Mouse (Mus musculus) hindbrain, embryonic 13.5 days (tissue): Measurements from ENCODE around the gene Plekhn1. TPM values are rescaled to one million over a fixed set of nuclear protein-coding genes. Genes with fewer than 3 reads are reported as not detected.

Experiments
- ATAC-seq: fragments of 200-750 bp; cut with Nextera tagmentation; 2 replicates; pipeline ENCODE4 v1.8.0; 2017; ENCODE audit warnings: moderate TSS enrichment; ENCODE audit not compliant: low FRiP score
- H3K27ac ChIP-seq: fragments of 300-500 bp; sonication (generic); 2 replicates; pipeline ENCODE4 v1.5.1; 2015; ENCODE audit warnings: inconsistent platforms, mild to moderate bottlenecking, moderate library complexity
- H3K27me3 ChIP-seq: fragments of 300-500 bp; sonication (generic); 2 replicates; pipeline ENCODE4 v1.6.1; 2015; ENCODE audit warnings: mild to moderate bottlenecking, inconsistent platforms
- H3K36me3 ChIP-seq: fragments of 300-500 bp; sonication (generic); 2 replicates; pipeline ENCODE4 v1.6.1; 2015; ENCODE audit warnings: mild to moderate bottlenecking, inconsistent platforms
- H3K4me1 ChIP-seq: fragments of 300-500 bp; sonication (generic); replicated peaks from 2 replicates; pipeline ENCODE4 v1.6.1; 2015; ENCODE audit warnings: inconsistent platforms
- H3K4me2 ChIP-seq: fragments of 300-500 bp; sonication (generic); 2 replicates; pipeline ENCODE4 v1.6.1; 2015; ENCODE audit warnings: inconsistent platforms, mild to moderate bottlenecking, moderate library complexity
- H3K4me3 ChIP-seq: fragments of 300-500 bp; sonication (generic); 2 replicates; pipeline ENCODE4 v1.5.1; 2015; ENCODE audit warnings: mild to moderate bottlenecking, inconsistent platforms
- H3K9ac ChIP-seq: fragments of 300-500 bp; sonication (generic); 2 replicates; pipeline ENCODE4 v1.6.1; 2015; ENCODE audit warnings: mild to moderate bottlenecking, inconsistent platforms
- H3K9me3 ChIP-seq: fragments of 300-500 bp; sonication (generic); 2 replicates; pipeline ENCODE4 v1.6.1; 2016; ENCODE audit warnings: inconsistent platforms
- WGBS: fragments of 180-500 bp; shearing (Covaris S2); methylation state at CpG from one replicate; pipeline ENCODE4 v1.1.7; 2015; 5-methylcytosine and 5-hydroxymethylcytosine counted together
- polyA plus RNA-seq: library from polyadenylated mRNA; unstranded; fragments of >200 nt; fragmentation: Nextera tagmentation; extraction: Ambion mirVana; gene quantifications from 2 replicates; pipeline ENCODE4 v1.2.1, GENCODE M21; 2015

The Plekhn1 gene
- 26.4 and 26.6 TPM in 2 replicates for polyA plus RNA-seq

GRCm38 (mm10) chr4:156234701-156235213, at the start of gene Plekhn1:
Plekhn1 (minus strand) TSS chr4:156234857.
- H3K9ac ChIP-seq: peak within 1 kb of the TSS; percentile 84
- H3K27ac ChIP-seq: peak within 1 kb of the TSS; percentile 93
- peak; percentile 40 for ATAC-seq
- peak within 1 kb of the TSS; percentile 85 for H3K4me3 ChIP-seq
- under 1% methylated on average over 29 of the region's 48 CpGs for WGBS
- H3K27me3 ChIP-seq: no peaks in the 10 kb centered on the region
- peak within 1 kb of the TSS; percentile 92 for H3K4me2 ChIP-seq
- peaks cover 23% of the 10 kb centered on the region for H3K4me1 ChIP-seq
- no peaks in the 10 kb centered on the region for H3K9me3 ChIP-seq
- peaks cover 58% of the 10 kb centered on the region for H3K36me3 ChIP-seq

- peak within 1 kb of the TSS; percentile 56 for H3K9ac ChIP-seq
These were observed 20.6 kb upstream of the Plekhn1 start, which contains the start of gene Samd11 for GRCm38 (mm10) chr4:156255078-156255839. Samd11 (minus strand) TSS chr4:156255657.

GRCm38 (mm10) chr4:156254361-156255077, 19.9 kb upstream of the Plekhn1 start:
- no peaks in the 10 kb centered on the region for H3K9me3 ChIP-seq
- H3K9ac ChIP-seq: peak overlapping the region; percentile 56
- H3K27ac ChIP-seq: no peak overlapping the region
- H3K4me3 ChIP-seq: peak overlapping the region; percentile 27
- WGBS: 3% methylated on average over 29 of the region's 30 CpGs
- H3K27me3 ChIP-seq: peaks cover 35% of the 10 kb centered on the region
- peak overlapping the region; percentile 51 for H3K4me2 ChIP-seq
- peak; percentile 77 for ATAC-seq
- H3K4me1 ChIP-seq: peaks cover 40% of the 10 kb centered on the region
- peaks cover 5% of the 10 kb centered on the region for H3K36me3 ChIP-seq

More at GRCm38 (mm10) chr4:156255078-156255839, 20.6 kb upstream of the Plekhn1 start, which contains the start of gene Samd11:
- peak; percentile 60 for ATAC-seq
- Histone ChIP-seq H3K27ac (no peak within 1 kb of the TSS), H3K4me1 (peaks cover 37% of the 10 kb centered on the region), H3K36me3 (no peaks in the 10 kb centered on the region), H3K27me3 (peaks cover 35% of the 10 kb centered on the region), H3K9me3 (no peaks in the 10 kb centered on the region), H3K4me3 (peak within 1 kb of the TSS; percentile 27), H3K4me2 (peak within 1 kb of the TSS; percentile 51)
- 4% methylated on average over 26 of the region's 26 CpGs for WGBS

- Histone ChIP-seq H3K4me1 (peaks cover 40% of the 10 kb centered on the region), H3K27ac (no peak overlapping the region), H3K4me3 (no peak overlapping the region), H3K27me3 (peaks cover 35% of the 10 kb centered on the region), H3K9me3 (no peaks in the 10 kb centered on the region), H3K9ac (no peak overlapping the region), H3K36me3 (peaks cover 19% of the 10 kb centered on the region), H3K4me2 (no peak overlapping the region)
- 33% methylated on average over 7 of the region's 7 CpGs for WGBS
- 0 out of 2 replicates have a peak, but pooled peaks have one; percentile 8 for ATAC-seq
These were observed 18.4 kb upstream of the Plekhn1 start for GRCm38 (mm10) chr4:156253043-156253442.

GRCm38 (mm10) chr4:156252619-156253018, 18.0 kb upstream of the Plekhn1 start:
- Histone ChIP-seq H3K9ac (no peak overlapping the region; the same call in 1 of the 2 replicates), H3K4me3 (no peak overlapping the region), H3K27ac (0 out of 2 replicates have a peak overlapping the region, but pooled peaks have one; percentile 50), H3K4me2 (no peak overlapping the region), H3K9me3 (no peaks in the 10 kb centered on the region), H3K4me1 (peaks cover 40% of the 10 kb centered on the region), H3K36me3 (peaks cover 24% of the 10 kb centered on the region), H3K27me3 (peaks cover 35% of the 10 kb centered on the region)
- ATAC-seq: no peak; the same call in 1 of the 2 replicates
- 30% methylated on average over 3 of the region's 3 CpGs for WGBS

- Histone ChIP-seq H3K4me1 (peaks cover 40% of the 10 kb centered on the region), H3K36me3 (peaks cover 28% of the 10 kb centered on the region), H3K27me3 (peaks cover 35% of the 10 kb centered on the region), H3K4me2 (no peak overlapping the region), H3K9me3 (no peaks in the 10 kb centered on the region), H3K9ac (peak overlapping the region; percentile 16; the same call in 1 of the 2 replicates), H3K27ac (peak overlapping the region; percentile 50), H3K4me3 (no peak overlapping the region)
- WGBS: 33% methylated on average over 7 of the region's 7 CpGs
- ATAC-seq: no peak; the same call in 1 of the 2 replicates
These were observed 17.5 kb upstream of the Plekhn1 start for GRCm38 (mm10) chr4:156252140-156252539.

GRCm38 (mm10) chr4:156251081-156251480, 16.4 kb upstream of the Plekhn1 start:
- no peak overlapping the region for H3K4me3 ChIP-seq
- no peak overlapping the region; the same call in 1 of the 2 replicates for H3K9ac ChIP-seq
- H3K4me2 ChIP-seq: no peak overlapping the region
- 0 out of 2 replicates have a peak, but pooled peaks have one; percentile 9 for ATAC-seq
- H3K4me1 ChIP-seq: peaks cover 40% of the 10 kb centered on the region
- H3K27ac ChIP-seq: peak overlapping the region; percentile 50
- no peaks in the 10 kb centered on the region for H3K9me3 ChIP-seq
- 74% methylated on average over 8 of the region's 8 CpGs for WGBS
- peaks cover 38% of the 10 kb centered on the region for H3K36me3 ChIP-seq
- H3K27me3 ChIP-seq: peaks cover 35% of the 10 kb centered on the region

GRCm38 (mm10) chr4:156249567-156249966, 14.9 kb upstream of the Plekhn1 start:
- Histone ChIP-seq H3K4me1 (peaks cover 28% of the 10 kb centered on the region), H3K27me3 (peaks cover 23% of the 10 kb centered on the region), H3K9ac (0 out of 2 replicates have a peak overlapping the region, but pooled peaks have one; percentile 2), H3K4me3 (no peak overlapping the region), H3K36me3 (peaks cover 52% of the 10 kb centered on the region), H3K4me2 (no peak overlapping the region), H3K27ac (no peak overlapping the region), H3K9me3 (no peaks in the 10 kb centered on the region)
- WGBS: 63% methylated on average over 11 of the region's 11 CpGs
- ATAC-seq: no peak

- Histone ChIP-seq H3K4me1 (peaks cover 23% of the 10 kb centered on the region), H3K4me3 (peak overlapping the region; percentile 85), H3K27me3 (no peaks in the 10 kb centered on the region), H3K4me2 (peak overlapping the region; percentile 92), H3K9ac (peak overlapping the region; percentile 84), H3K27ac (peak overlapping the region; percentile 93; the same call in 1 of the 2 replicates), H3K36me3 (peaks cover 58% of the 10 kb centered on the region), H3K9me3 (no peaks in the 10 kb centered on the region)
- ATAC-seq: no peak
- WGBS: 21% methylated on average over 57 of the region's 60 CpGs
These were observed 2.2 kb upstream of the Plekhn1 start for GRCm38 (mm10) chr4:156236651-156237447.

- Histone ChIP-seq H3K4me1 (peaks cover 23% of the 10 kb centered on the region), H3K36me3 (peaks cover 58% of the 10 kb centered on the region), H3K4me2 (peak within 1 kb of the TSS; percentile 92), H3K4me3 (peak within 1 kb of the TSS; percentile 85), H3K9ac (peak within 1 kb of the TSS; percentile 84), H3K9me3 (no peaks in the 10 kb centered on the region), H3K27ac (peak within 1 kb of the TSS; percentile 93), H3K27me3 (no peaks in the 10 kb centered on the region)
- under 1% methylated on average over 88 of the region's 90 CpGs for WGBS
- ATAC-seq: peak; percentile 86
These were observed 1.3 kb upstream of the Plekhn1 start, which contains the start of gene Noc2l for GRCm38 (mm10) chr4:156235808-156236533. Noc2l (plus strand) TSS chr4:156236010.

- Histone ChIP-seq H3K27ac (peak overlapping the region; percentile 93), H3K9me3 (no peaks in the 10 kb centered on the region), H3K4me1 (peaks cover 23% of the 10 kb centered on the region), H3K4me3 (peak overlapping the region; percentile 85), H3K4me2 (peak overlapping the region; percentile 92), H3K27me3 (no peaks in the 10 kb centered on the region), H3K9ac (peak overlapping the region; percentile 84), H3K36me3 (peaks cover 58% of the 10 kb centered on the region)
- peak; percentile 33 for ATAC-seq
- under 1% methylated on average over 15 of the region's 15 CpGs for WGBS
These were observed 708 bp upstream of the Plekhn1 start for GRCm38 (mm10) chr4:156235360-156235770.
